Mouse (Mus musculus): ENCODE measurements around the gene Olfr107.

Olfr107 gene

DNA sequence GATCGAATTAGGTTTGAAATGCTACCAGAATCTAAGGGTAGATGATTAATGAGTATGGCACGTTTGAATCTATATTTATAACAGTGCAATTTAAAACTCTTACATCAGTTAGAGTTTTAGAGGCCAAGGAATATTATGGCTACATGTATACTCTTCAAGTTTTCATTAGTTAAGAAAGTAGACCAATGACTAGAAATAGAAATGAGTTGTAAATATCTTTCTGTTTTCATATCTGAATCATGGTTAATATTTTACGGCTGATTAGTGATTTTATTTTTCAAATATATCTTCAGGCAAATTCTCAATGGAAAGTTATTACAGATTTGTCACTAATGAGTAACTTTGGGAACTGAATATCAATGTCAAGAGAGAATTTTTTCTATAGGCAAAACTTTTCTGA lies at the start of gene Olfr107:
Gene Olfr107 (plus strand): TSS at position 301 of the 400 bp plus-strand sequence.
- DNase-seq, result no peak

DNA sequence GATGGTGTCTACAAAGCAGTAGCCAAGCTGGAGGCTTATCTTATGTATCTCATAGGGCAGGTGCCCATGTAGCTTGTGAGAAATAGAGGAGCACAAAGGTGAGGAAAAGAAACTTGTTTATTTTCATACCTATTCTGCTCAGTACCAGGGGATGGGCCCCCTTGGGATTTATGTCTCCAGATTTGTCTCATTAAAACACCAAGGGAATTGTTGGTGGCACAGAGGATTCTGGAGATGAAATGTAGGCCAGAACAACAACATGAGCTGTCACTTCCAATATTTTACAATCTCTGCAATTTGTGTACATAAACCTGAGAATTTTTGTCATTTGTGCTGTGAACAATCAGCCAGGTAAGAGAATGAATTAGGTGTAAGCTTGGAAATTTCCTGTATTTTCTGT lies 39.7 kb upstream of the Olfr107 start, which contains the start of gene Olfr104-ps:
Gene Olfr104-ps (plus strand): TSS at position 301 of the 400 bp plus-strand sequence.
- DNase-seq, result no peak

DNA sequence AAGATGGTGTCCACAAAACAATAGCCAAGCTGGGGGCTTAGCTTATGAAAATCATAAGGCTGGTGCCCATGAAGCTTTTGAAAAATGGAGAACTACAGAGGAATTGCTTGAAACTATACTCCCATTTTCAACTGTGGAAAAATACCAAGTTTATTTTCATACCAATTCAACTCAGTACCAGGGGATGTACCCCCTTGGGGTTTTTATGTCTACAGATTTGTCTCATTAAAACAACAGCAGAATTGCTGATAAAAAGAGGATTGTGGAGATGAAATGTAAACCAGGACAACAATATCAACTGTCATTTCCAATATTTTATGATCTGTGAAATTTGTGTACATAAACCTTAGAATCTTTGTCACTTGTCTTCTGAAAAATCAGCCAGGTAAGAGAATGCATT lies 20.3 kb upstream of the Olfr107 start, which contains the start of gene Olfr105-ps:
Gene Olfr105-ps (plus strand): TSS at position 301 of the 400 bp plus-strand sequence.
- no peak for DNase-seq

DNA sequence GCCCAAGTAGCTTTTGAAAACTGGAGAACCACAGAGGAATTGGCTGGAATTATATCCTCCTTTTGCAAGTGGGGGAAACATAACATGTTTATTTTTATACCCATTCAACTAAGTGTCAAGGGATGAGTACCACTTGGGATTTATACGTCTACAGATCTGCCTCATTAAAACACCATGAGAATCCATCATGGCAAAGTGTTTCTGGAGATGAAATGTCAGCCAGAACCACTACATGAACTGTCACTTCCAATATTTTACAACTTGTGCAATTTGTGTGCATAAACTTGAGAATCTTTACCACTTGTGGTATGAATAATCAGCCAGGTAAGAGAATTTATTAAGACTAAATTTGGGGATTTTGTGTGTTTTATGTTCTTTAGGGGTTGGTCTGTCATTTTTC lies 8.9 kb upstream of the Olfr107 start, which contains the start of gene Olfr106-ps:
Gene Olfr106-ps (plus strand): TSS at position 301 of the 400 bp plus-strand sequence.
- no peak for DNase-seq

DNA sequence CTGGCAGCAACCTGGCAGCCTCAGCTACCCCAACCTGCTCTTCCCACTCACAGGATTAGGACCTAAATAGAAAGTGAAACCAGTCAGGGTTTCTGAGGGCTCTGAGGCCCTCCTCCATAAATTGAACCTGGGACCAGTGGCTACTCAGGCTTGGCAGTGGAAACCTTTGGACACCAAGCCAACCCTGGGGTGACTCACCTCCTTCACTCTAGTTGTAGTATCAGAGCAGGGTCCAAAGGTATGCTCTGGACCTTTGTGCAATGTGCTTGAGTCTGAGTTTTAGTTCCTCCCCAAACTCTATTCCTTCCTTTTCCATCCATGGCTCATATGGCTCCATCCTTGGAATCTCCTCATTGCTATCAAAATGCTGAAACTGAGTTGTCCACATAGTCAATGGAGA lies 14.4 kb downstream of the Olfr107 start:
- no peak for DNase-seq

DNA sequence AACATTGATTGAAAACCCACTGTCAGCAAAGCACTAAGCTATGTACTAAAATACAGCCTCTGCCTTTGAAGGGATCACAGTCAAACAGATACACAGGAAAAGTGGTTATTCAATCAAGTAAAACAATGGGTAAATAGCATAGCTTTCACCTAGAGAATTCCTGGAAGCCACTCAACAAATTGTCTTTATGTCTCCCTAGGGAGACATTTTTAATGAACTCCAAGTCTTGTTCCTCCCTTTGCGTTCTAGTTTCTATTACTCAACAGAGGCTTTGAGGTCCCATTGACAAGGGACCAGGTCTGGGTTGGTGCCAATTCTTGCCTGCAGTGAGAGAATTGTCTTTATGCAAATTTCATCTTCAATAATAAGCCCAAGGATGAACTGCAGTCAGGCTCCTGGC lies 46.2 kb downstream of the Olfr107 start, which contains the start of gene Olfr108:
Gene Olfr108 (plus strand): TSS at position 301 of the 400 bp plus-strand sequence.
- no peak for DNase-seq
